Mouse (Mus musculus) lung, postnatal 0 days (tissue): ENCODE results near the gene Rap2b.

Experiments used
- CTCF ChIP-seq: IDR thresholded peaks from 2 replicates; pipeline ENCODE4 v1.5.1; 2016; ENCODE audit warnings: antibody characterized with exemption, mild to moderate bottlenecking
- EP300 ChIP-seq: IDR thresholded peaks from 2 replicates; pipeline ENCODE4 v1.6.1; 2016; ENCODE audit warnings: antibody characterized with exemption, mild to moderate bottlenecking, control low read depth

DNA sequence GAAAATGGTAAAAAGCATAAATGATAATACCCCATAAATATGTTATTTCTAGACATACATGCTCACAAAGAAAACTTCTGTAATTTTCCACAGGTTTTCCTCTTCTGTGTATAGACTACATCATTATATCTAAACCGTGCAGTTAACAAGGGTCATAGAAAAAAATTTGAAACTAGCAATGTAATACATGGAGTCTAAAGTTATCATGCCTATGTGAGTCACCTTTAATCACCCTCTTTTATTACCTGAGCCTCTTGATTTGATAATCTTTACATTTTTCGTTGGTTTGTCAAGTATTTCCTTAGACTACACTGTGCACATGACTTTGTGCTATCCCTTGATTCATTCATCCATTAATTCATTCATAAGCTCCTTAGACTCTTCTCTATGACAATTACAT lies 46.4 kb upstream of the Rap2b start:
- TF ChIP-seq CTCF = no peak
- no peak for TF ChIP-seq EP300
